Mouse (Mus musculus) olfactory bulb, adult 2 months (tissue): ENCODE data around the gene Abca1.

Experiments used
- CTCF ChIP-seq: fragments of 200-500 bp; IDR thresholded peaks from 2 replicates; pipeline ENCODE4 v1.5.1; 2012; ENCODE audit warnings: low read depth, mild to moderate bottlenecking, low read length, moderate library complexity; ENCODE audit not compliant: insufficient read depth
- POLR2A ChIP-seq: fragments of 200-500 bp; IDR thresholded peaks from 2 replicates; pipeline ENCODE4 v1.6.1; 2012; ENCODE audit warnings: mild to moderate bottlenecking, low read depth, low read length, moderate library complexity; ENCODE audit not compliant: insufficient read depth

DNA sequence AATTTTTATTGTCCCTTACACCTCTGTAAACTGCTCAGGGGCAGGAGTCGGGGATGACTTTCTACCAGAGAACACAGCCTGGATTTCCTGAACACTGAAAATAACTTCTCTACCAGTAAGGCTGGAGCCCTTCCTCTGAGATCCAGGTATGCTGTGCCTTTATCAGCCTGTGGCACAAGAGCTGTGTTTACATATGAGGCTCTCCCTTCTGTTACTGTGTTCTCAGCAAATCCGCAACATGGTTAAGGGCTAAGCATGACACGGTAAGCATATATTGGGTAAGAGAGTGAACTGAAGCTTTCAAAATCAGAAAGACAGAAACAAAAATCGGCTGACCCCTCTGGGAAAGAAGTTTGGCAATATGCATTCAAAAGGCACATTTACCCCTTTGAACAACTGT lies 25.7 kb downstream of the Abca1 start:
- TF ChIP-seq CTCF (no peak), POLR2A (no peak)
